Mouse (Mus musculus) kidney, adult 2 months (tissue): ENCODE measurements at regions not wholly inside any gene's neighbourhood (a gene's known extent, or its start where the extent isn't known, plus 50 kb on each side); places are given as distances from the start of the nearest gene placed in this dataset.

ENCODE experiments used
- CTCF ChIP-seq: fragments of 200-500 bp; conservative IDR thresholded peaks from 2 replicates; pipeline ENCODE4 v1.5.1; 2011; ENCODE audit warnings: low read depth, mild to moderate bottlenecking, control low read depth, low read length, moderate library complexity, mixed read lengths; ENCODE audit not compliant: insufficient read depth, insufficient read length
- POLR2A ChIP-seq: fragments of 200-500 bp; IDR thresholded peaks from one replicate; pipeline ENCODE4 v1.6.1; 2011; ENCODE audit warnings: low read depth, low read length, control low read depth

DNA sequence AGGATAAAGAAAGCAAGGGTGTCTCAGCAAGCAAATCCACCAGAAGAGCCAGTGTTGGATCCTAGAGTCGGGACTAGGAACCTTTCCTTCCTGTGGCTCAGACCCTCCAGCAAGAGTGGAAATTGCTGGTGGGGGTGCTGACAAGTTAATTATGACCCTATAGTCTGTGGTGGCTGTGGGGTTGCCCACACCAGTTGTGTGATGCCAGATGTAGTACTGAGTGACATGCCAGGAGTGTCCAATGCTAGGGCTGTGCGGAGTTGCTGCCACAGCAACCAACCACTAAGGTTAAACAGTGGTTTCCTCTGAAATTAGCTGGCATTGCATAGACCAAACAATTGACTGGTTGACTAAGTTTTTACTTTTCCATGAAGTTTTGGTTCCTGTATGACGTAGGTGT is 226.3 kb downstream of the Snx19 start:
- TF ChIP-seq CTCF = no peak
- no peak for TF ChIP-seq POLR2A
